Mouse (Mus musculus) left cerebral cortex, adult 18-20 months (tissue): ENCODE data around the gene Gnai3. TPM values are rescaled to one million over a fixed set of nuclear protein-coding genes. Genes with fewer than 3 reads are reported as not detected.

Source experiments
- DNase-seq, 2 experiments: peaks; one replicate each; pipeline ENCODE4 v3.0.0; 2021 to 2022; ENCODE audit warnings: low spot score in 2 of 2, mixed read lengths in 1 of 2
- total RNA-seq, 2 experiments: library from RNA; stranded (reverse); gene quantifications; 2 replicates each; pipeline ENCODE4 v1.2.3; 2021

Gene Gnai3
- total RNA-seq, 2 experiments from 2014 or later: 29.0 to 30.4 TPM

- peak; percentile 85 to 86 for DNase-seq
These were observed 18.9 kb upstream of the Gnai3 start for GRCm38 (mm10) chr3:108164807-108165206.

GRCm38 (mm10) chr3:108164091-108164490, 18.1 kb upstream of the Gnai3 start:
- no peak for DNase-seq

DNA sequence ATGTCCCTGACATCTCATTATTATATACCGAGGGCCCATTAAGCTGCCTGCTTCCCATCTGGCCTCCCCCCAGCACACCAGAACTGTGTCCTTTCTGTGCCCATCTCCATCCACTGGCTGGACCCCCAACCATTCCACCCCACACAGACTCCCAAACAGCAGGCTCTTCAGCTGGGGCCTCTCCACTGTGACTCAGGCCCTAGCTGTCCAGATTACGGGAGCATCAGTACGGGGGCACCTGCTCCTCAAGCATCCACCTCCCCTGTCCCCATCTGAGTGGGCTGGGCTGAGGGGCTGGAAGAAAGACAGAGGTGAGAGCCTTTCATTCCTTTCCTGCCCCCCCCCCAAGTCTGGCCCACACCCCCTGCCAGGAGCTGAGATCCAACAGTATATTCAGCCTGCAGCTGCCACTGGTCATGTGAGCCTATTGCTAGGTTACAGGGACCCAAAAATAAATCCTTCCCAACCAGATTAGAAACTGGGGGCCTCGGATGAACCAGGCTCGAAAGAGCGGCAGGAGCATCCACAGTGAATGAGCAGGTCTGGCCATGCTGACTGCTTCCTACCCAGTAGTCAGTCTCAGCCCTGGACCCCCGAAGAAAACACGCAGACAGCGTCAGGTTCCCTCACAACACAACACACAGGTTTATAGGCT, 12.6 kb upstream of the Gnai3 start:
- DNase-seq: peak; percentile 54 to 70

GRCm38 (mm10) chr3:108154656-108155055, 8.7 kb upstream of the Gnai3 start, which contains the start of gene Gpr61:
Gene Gpr61 (minus strand): TSS chr3:108154882.
- DNase-seq: peak; percentile 72 to 80

DNA sequence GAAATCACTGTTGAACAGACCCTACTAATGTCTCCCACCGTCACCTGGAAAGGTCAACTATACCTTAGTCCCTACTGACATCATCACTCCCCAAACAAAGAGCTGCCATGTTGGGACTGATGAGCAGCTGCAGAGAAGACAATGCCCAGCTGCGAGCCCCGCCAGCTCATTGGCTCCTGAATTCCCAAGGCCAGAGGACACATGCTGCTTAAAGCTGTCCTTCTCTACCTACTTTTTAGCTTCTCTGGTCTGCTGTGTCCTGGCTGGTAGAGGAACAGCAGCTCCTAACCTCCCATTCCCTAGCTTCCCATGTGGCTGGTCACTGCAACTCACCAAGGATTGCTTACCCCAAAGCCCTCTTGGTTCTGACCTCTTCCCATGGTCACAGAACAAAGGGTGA, 6.3 kb upstream of the Gnai3 start:
- DNase-seq: no peak

- peak; percentile 86 to 90 for DNase-seq
These were observed 1.7 kb upstream of the Gnai3 start for GRCm38 (mm10) chr3:108147386-108148235.

GRCm38 (mm10) chr3:108146671-108147070, 725 bp upstream of the Gnai3 start:
- DNase-seq: no peak

DNA sequence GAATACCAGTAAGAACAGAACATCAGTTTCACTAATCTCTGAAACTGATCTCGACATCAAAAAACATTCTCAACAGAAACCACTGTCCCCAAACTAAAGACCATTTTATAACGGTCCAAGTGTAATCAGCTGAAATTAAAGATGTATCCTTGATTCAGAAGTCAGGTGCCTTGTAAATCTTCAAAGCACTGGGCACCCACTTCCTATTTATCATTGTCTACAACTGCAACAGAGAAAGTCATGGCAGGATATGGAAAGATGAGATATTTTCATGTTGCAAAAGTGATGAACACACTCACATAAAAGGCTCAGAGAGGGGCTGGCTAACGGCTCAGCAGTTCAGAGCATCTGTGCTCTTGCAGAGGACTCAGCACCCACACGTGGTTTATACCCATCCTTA, 5.2 kb downstream of the Gnai3 start:
- DNase-seq: no peak

- DNase-seq: no peak
These were observed 6.8 kb downstream of the Gnai3 start for GRCm38 (mm10) chr3:108139113-108139512.

- peak; percentile 61 to 78 for DNase-seq
These were observed 11.2 kb downstream of the Gnai3 start for GRCm38 (mm10) chr3:108134701-108135100.

- no peak for DNase-seq
These were observed 13.5 kb downstream of the Gnai3 start for GRCm38 (mm10) chr3:108132484-108132883.

DNA sequence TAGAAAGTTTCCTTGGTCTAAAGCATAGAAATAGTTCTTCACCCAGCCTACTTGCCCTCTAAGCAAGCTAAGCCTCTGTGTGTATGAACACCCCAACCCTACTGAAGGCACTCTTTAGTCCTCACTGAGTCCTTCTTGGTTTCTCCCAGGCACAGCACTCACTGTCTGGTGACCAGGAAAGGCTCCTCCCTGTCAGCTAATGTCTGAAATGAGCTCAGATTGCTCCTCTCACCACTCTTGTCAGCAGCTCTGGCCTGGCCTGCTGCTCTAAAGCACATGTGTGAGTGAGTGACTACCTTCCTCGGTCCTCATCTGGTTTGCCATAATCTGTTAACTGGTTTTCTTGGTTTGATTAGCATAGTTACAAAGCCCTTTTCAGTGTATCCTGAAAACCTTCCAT, 14.1 kb downstream of the Gnai3 start:
- no peak for DNase-seq

DNA sequence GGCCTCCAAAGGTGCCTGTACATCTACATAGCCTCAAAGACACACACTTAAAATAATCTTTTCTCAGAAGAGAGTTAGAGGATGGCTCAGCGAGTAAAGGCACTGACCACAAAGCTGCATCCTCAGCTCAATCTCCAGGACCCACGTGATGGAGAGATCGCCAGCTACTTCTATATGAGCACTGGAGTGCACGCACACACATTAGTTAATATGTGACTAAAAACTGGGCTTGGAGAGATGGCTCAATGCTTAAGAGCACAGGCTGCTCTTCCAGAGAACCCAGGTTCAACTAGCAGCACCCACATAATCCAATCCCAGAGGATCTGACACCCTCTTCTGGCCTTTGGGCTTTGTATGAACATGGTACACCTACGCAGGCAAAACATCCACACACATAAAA, 14.7 kb downstream of the Gnai3 start:
- DNase-seq: no peak

DNA sequence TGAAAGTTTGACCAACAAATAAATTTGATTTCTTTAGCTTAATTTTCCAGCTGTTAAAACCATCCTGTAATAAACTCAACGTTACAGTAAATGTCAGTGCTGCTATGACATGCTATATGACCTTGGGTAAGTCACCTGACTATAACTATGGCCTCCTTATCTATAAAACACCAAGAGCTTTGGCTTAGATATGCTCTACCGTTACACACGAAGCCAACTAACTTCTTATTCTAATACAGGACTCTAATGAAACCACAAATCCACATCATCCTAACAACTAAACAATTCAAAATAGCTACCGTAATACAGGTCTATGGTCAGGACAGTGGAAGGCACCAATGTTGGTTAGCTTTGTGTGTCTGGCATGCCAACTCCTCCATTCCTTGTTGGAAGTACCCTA, 16.1 kb downstream of the Gnai3 start:
- no peak for DNase-seq

DNA sequence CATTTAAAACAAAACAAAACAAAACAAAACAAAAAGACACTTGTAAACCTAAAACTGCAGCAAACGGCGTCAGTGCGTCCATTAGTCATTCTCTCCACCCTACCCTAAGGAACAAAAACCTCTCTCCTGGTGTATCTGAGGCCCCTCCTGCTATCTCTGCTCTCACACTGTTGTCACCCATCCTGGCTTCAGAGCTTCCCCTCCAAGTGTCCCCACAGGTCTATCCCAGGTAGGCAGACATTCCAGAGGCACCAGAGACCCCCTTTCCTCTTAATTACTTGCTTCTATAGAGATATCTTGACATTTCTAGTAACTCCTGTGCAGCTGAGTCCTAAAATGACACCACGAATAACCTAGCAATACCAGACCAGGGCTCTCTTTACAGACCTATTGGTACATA, 16.6 kb downstream of the Gnai3 start:
- DNase-seq: no peak

DNA sequence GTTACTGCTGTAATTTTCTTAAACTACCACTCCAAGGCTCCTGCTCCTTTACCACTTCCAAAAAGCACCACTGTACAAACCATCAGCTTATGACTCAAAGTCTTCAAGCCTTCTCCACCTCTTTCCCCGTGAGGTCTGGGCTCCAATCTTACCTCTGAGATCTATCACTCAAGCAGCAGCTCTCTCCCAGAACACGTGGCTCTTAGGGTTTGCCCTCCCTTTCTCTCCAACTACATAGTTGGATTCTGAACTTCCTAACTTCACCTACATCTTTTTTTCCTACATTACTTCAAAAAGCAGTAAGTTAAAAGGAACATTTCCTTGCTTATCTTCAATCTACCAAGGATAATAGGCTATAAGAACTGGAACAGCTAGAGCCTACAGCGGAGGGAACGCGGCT, 17.4 kb downstream of the Gnai3 start:
- no peak for DNase-seq

DNA sequence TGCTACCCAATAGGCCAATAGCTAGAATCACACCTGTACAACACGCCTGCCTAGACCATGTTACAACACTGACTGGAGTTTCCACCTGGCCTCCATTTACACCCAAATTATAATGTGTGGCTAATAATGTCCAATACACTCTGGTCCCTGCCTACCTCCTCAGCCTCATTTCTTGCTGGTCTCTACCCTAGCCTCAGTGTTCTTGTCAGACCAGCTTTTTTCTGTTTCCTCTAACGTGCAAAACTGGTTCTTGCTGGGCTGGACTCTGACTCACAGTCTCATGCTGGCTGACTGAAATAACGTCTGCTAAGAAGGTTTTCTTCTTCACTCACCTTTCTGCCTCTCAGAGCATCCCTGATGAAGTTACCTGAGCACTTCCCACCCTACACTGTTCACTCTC, 19.6 kb downstream of the Gnai3 start:
- no peak for DNase-seq

DNA sequence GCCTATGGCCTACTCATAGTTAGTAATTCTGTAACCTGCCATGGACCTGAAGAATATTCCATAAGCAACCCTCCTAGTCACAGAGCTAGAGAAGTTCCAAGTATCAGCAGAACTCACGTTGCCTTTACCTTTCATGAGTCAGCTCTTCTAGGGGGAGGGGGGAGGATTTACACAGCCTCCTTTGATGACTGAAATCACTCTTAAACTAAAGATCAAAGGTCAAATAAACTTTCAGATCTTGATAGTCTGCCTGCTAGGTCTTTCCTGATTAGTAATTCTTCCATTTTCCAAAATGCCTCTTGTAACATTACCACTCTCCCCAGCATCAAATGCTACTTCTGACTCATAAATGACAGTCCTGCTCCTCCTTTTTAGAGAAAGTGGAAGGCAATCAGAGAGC, 21.8 kb downstream of the Gnai3 start:
- no peak for DNase-seq

DNA sequence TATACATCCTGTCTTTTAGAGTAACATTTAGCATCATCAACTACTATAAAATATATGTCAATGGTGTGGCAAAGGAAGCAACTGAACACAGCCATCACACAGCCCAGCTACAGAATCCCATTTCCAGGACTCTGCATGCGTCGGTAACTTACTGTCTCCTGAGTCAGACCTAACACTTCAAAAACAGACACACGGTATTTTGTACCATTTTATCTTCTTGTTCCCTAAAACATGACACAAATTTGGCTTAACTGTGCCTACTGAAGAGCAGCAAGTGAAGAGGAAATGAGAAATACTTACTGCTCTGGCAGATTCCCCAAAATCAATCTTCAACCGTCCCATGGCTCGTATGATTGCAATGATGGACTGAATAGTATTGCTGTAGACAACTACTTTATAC, 22.7 kb downstream of the Gnai3 start:
- no peak for DNase-seq

- no peak for DNase-seq
These were observed 24.8 kb downstream of the Gnai3 start for GRCm38 (mm10) chr3:108121101-108121500.

DNA sequence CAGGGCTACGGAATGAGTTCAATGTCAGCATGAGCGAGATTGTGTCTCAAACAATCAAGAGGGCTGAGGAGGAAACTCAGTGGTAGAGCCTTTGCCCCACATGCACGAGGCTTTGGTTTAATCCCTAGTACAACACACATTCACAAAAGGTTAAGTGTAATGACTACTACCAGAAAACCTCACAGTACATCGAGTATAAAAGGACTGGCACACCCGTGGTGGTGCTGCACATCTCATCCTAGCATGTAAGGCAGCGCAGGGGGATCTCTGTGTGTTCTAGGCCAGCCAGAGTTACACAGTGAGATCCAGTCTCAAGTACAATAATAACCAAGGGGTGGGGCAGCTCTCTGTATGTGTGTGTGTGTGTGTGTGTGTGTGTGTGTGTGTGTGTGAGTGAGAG, 28.5 kb downstream of the Gnai3 start:
- no peak for DNase-seq

- DNase-seq: no peak
These were observed 32.2 kb downstream of the Gnai3 start for GRCm38 (mm10) chr3:108113591-108114289.
